In the genomic region with DNA sequence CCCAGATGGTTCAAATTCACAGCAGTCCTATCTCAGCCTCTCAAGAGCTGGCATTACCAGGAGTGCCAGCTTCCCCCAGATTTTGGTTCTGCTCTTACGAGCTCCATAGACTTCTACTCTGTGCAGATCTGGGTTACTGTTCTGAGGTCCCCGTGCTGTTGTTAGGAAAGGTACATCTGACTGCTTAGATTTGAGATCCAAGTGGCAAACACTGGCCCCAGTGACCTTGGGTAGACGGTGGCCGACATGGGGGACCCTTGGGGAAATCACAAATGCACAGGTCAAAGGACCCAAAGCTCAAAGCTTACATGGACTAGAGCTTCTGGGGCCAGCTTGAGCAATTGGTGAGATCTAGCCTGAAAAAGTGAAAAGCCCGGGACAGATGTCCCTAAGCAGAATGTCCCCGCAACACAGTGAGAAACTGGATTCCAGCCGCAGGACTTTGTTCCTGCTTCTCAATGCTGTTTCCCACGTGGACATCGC, we compare ENCODE assay signal across 8 mouse cellular contexts. TPM values are rescaled to one million over a fixed set of nuclear protein-coding genes. Genes with fewer than 3 reads are reported as not detected.
DNase-seq lines count a peak whose midpoint lies in the region; ATAC-seq and TF ChIP-seq lines count a peak whose summit lies in the region.

No protein-coding gene starts in this region.

- no peak for ATAC-seq in heart, embryonic 13.5 days (ENCODE audit: extremely low read depth, insufficient number of reproducible peaks, low FRiP score, low TSS enrichment)
- ATAC-seq in hindbrain, embryonic 12.5 days (ENCODE audit: low FRiP score): no peak
- ATAC-seq in midbrain, embryonic 12.5 days (ENCODE audit: low FRiP score, low read depth): no peak

- H3K36me3 ChIP-seq in heart, embryonic 13.5 days: peaks cover 71% of the 10 kb centered on the region
- H3K36me3 ChIP-seq in ES-E14 (ENCODE audit: control insufficient read depth, insufficient read depth, low read length, poor library complexity, severe bottlenecking): peaks cover 38% of the 10 kb centered on the region
- H3K36me3 ChIP-seq in hindbrain, embryonic 12.5 days: peaks cover 58% of the 10 kb centered on the region
- peaks cover 54% of the 10 kb centered on the region for H3K36me3 ChIP-seq in midbrain, embryonic 12.5 days

- in situ Hi-C loops in ES-E14 (cut with MboI; ENCODE audit: low sequenced_read_pairs in 2 of 2, unreplicated experiment in 2 of 2): no loop called here

- H3K27me3 ChIP-seq in heart, embryonic 13.5 days (replicated peaks): no peaks in the 10 kb centered on the region
- no peaks in the 10 kb centered on the region for H3K27me3 ChIP-seq in hindbrain, embryonic 12.5 days
- H3K27me3 ChIP-seq in midbrain, embryonic 12.5 days: no peaks in the 10 kb centered on the region

- peak overlapping the region; percentile 96 for H3K27ac ChIP-seq in heart, embryonic 13.5 days (replicated peaks)
- H3K27ac ChIP-seq in ES-E14 (ENCODE audit: insufficient read depth, low read depth, low read length, poor library complexity, severe bottlenecking): no peak overlapping the region
- H3K27ac ChIP-seq in hindbrain, embryonic 12.5 days: peak overlapping the region; percentile 6; the same call in 1 of the 2 replicates
- H3K27ac ChIP-seq in midbrain, embryonic 12.5 days (replicated peaks): peak overlapping the region; percentile 44

- H3K9me3 ChIP-seq in heart, embryonic 13.5 days: no peaks in the 10 kb centered on the region
- H3K9me3 ChIP-seq in ES-E14 (ENCODE audit: control insufficient read depth, insufficient read depth, low read depth, low read length): no peaks in the 10 kb centered on the region
- no peaks in the 10 kb centered on the region for H3K9me3 ChIP-seq in hindbrain, embryonic 12.5 days (replicated peaks)
- H3K9me3 ChIP-seq in midbrain, embryonic 12.5 days: no peaks in the 10 kb centered on the region

- intact Hi-C loops in heart, postnatal 25 days (cut with DNase I): no loop called here

- H3K9ac ChIP-seq in heart, embryonic 13.5 days: peak overlapping the region; percentile 97
- peak overlapping the region; percentile 14; the same call in 1 of the 2 replicates for H3K9ac ChIP-seq in ES-E14 (ENCODE audit: insufficient read depth, low read depth, low read length, poor library complexity, severe bottlenecking)
- peak overlapping the region; percentile 91; the same call in 1 of the 2 replicates for H3K9ac ChIP-seq in hindbrain, embryonic 12.5 days
- peak overlapping the region; percentile 91; the same call in 1 of the 2 replicates for H3K9ac ChIP-seq in midbrain, embryonic 12.5 days (replicated peaks)

- peaks cover 47% of the 10 kb centered on the region for H3K4me1 ChIP-seq in heart, embryonic 13.5 days
- peaks cover 0 to 17% of the 10 kb centered on the region in 2 experiments; a peak in 1 of 4 replicates for H3K4me1 ChIP-seq in ES-E14 (ENCODE audit: control insufficient read depth in 2 of 2, insufficient read depth in 2 of 2, low read length in 2 of 2, poor library complexity in 1 of 2)
- H3K4me1 ChIP-seq in hindbrain, embryonic 12.5 days: peaks cover 36% of the 10 kb centered on the region
- H3K4me1 ChIP-seq in midbrain, embryonic 12.5 days: peaks cover 37% of the 10 kb centered on the region

- 43% methylated on average over 9 of the region's 9 CpGs for WGBS in heart, embryonic 13.5 days
- 59% methylated on average over 9 of the region's 9 CpGs for WGBS in hindbrain, embryonic 12.5 days
- 57% methylated on average over 9 of the region's 9 CpGs for WGBS in midbrain, embryonic 12.5 days

- H3K4me3 ChIP-seq in heart, embryonic 13.5 days: peak overlapping the region; percentile 93
- H3K4me3 ChIP-seq in ES-E14 (ENCODE audit: insufficient read depth in 1 of 2, low read depth in 1 of 2, low read length in 2 of 2, poor library complexity in 1 of 2, severe bottlenecking in 1 of 2): peak overlapping the region in 1 of 2 experiments; percentile 75; a peak in 2 of 4 replicates
- peak overlapping the region; percentile 77 for H3K4me3 ChIP-seq in hindbrain, embryonic 12.5 days
- H3K4me3 ChIP-seq in midbrain, embryonic 12.5 days: peak overlapping the region; percentile 87

- no peak for DNase-seq in heart, postnatal 25 days (ENCODE audit: low spot score)
- DNase-seq in ES-E14 (ENCODE audit: low read depth, low spot score): no peak
- DNase-seq in layer of hippocampus, postnatal 25 days (ENCODE audit: extremely low spot score in 1 of 2, low spot score in 1 of 2): no peak
- no peak for DNase-seq in adrenal gland, adult 8-10 months
- no peak for DNase-seq in spleen, postnatal 4 days (ENCODE audit: low spot score in 2 of 2)

- H3K4me2 ChIP-seq in heart, embryonic 13.5 days: peak overlapping the region; percentile 94
- H3K4me2 ChIP-seq in hindbrain, embryonic 12.5 days (replicated peaks): peak overlapping the region; percentile 85
- peak overlapping the region; percentile 82 for H3K4me2 ChIP-seq in midbrain, embryonic 12.5 days (replicated peaks)

TF ChIP-seq in ES-E14, 5 proteins besides CTCF, POLR2A, EP300 and RAD21:
- TF ChIP-seq HCFC1 (IDR thresholded peaks at IDR 0.05; ENCODE audit: borderline replicate concordance, insufficient read depth, low read length): no peak
- no peak for TF ChIP-seq MAFK (IDR thresholded peaks at IDR 0.05; ENCODE audit: insufficient read depth, low read depth, low read length)
- no peak for TF ChIP-seq ZNF384 (IDR thresholded peaks at IDR 0.05; ENCODE audit: low read depth, low read length)
- no peak; the same call in 1 of the 2 replicates for TF ChIP-seq CHD2 (IDR thresholded peaks at IDR 0.05; ENCODE audit: low read depth, low read length)
- TF ChIP-seq ZC3H11A (IDR thresholded peaks at IDR 0.05; ENCODE audit: borderline replicate concordance, low read depth, low read length): no peak

RNA-seq across cellular contexts. Expression of gene Ftl1, which starts 2.9 kb away (rescaled TPM):
- polyA plus RNA-seq in heart, embryonic 13.5 days (2015; fragmentation: Nextera tagmentation; extraction: Ambion mirVana): 5,089 and 5,516 TPM in 2 replicates
- total RNA-seq in heart, postnatal 25 days (2021): 100 to 1,000 TPM; 210 to 232 TPM
- total RNA-seq in ES-E14 (2012; rRNA removed): 398 and 408 TPM in 2 replicates
- 5,718 and 6,089 TPM in 2 replicates for polyA plus RNA-seq in hindbrain, embryonic 12.5 days (2016; fragmentation: Nextera tagmentation; extraction: Ambion mirVana)
- 5,715 and 6,077 TPM in 2 replicates for polyA plus RNA-seq in midbrain, embryonic 12.5 days (2016; fragmentation: Nextera tagmentation; extraction: Ambion mirVana)
- 100 to 1,000 TPM; 204 to 228 TPM for total RNA-seq in layer of hippocampus, postnatal 25 days (2021)
- 1,000 to 10,000 TPM; 1,223 to 1,354 (median 1,306) TPM for total RNA-seq in adrenal gland, adult 8-10 months (2022)

RNA-seq across cellular contexts. Expression of gene Bax, which starts 9.9 kb away (rescaled TPM):
- polyA plus RNA-seq in heart, embryonic 13.5 days (2015; fragmentation: Nextera tagmentation; extraction: Ambion mirVana): 124 and 139 TPM in 2 replicates
- total RNA-seq in heart, postnatal 25 days (2021): 10 to 100 TPM; 24.7 to 26.7 TPM
- 388 and 591 TPM in 2 replicates for total RNA-seq in ES-E14 (2012; rRNA removed)
- polyA plus RNA-seq in hindbrain, embryonic 12.5 days (2016; fragmentation: Nextera tagmentation; extraction: Ambion mirVana): 231 and 244 TPM in 2 replicates
- 241 and 250 TPM in 2 replicates for polyA plus RNA-seq in midbrain, embryonic 12.5 days (2016; fragmentation: Nextera tagmentation; extraction: Ambion mirVana)
- 10 to 100 TPM; 81.6 to 82.1 TPM for total RNA-seq in layer of hippocampus, postnatal 25 days (2021)
- 100 to 1,000 TPM in 1 of 4 experiments, 10 to 100 TPM in 3; 71.7 to 105 (median 89.1) TPM for total RNA-seq in adrenal gland, adult 8-10 months (2022)

RNA-seq across cellular contexts. Expression of gene Ruvbl2, which starts 18.9 kb away (rescaled TPM):
- polyA plus RNA-seq in heart, embryonic 13.5 days (2015; fragmentation: Nextera tagmentation; extraction: Ambion mirVana): 80.6 and 85.6 TPM in 2 replicates
- total RNA-seq in heart, postnatal 25 days (2021): 10 to 100 TPM; 28.5 to 29.3 TPM
- total RNA-seq in ES-E14 (2012; rRNA removed): 228 and 281 TPM in 2 replicates
- polyA plus RNA-seq in hindbrain, embryonic 12.5 days (2016; fragmentation: Nextera tagmentation; extraction: Ambion mirVana): 124 and 129 TPM in 2 replicates
- polyA plus RNA-seq in midbrain, embryonic 12.5 days (2016; fragmentation: Nextera tagmentation; extraction: Ambion mirVana): 140 and 153 TPM in 2 replicates
- total RNA-seq in layer of hippocampus, postnatal 25 days (2021): 10 to 100 TPM; 34.3 to 40.6 TPM
- total RNA-seq in adrenal gland, adult 8-10 months (2022): 10 to 100 TPM; 36.8 to 43.8 (median 38.8) TPM

RNA-seq across cellular contexts. Expression of gene Gys1, which starts 22.1 kb away (rescaled TPM):
- 91.8 and 95.3 TPM in 2 replicates for polyA plus RNA-seq in heart, embryonic 13.5 days (2015; fragmentation: Nextera tagmentation; extraction: Ambion mirVana)
- total RNA-seq in heart, postnatal 25 days (2021): 10 to 100 TPM; 93.1 to 98.1 TPM
- 26.1 and 26.8 TPM in 2 replicates for total RNA-seq in ES-E14 (2012; rRNA removed)
- 34.8 TPM in 2 replicates for polyA plus RNA-seq in hindbrain, embryonic 12.5 days (2016; fragmentation: Nextera tagmentation; extraction: Ambion mirVana)
- polyA plus RNA-seq in midbrain, embryonic 12.5 days (2016; fragmentation: Nextera tagmentation; extraction: Ambion mirVana): 29.7 and 32.4 TPM in 2 replicates
- total RNA-seq in layer of hippocampus, postnatal 25 days (2021): 10 to 100 TPM; 13.9 to 16.5 TPM
- 10 to 100 TPM; 28.5 to 33.9 (median 29.8) TPM for total RNA-seq in adrenal gland, adult 8-10 months (2022)

RNA-seq across cellular contexts. Expression of gene Tulp2, which starts 24.9 kb away (rescaled TPM):
- 0.74 and 1.0 TPM in 2 replicates for polyA plus RNA-seq in heart, embryonic 13.5 days (2015; fragmentation: Nextera tagmentation; extraction: Ambion mirVana)
- not detected for total RNA-seq in heart, postnatal 25 days (2021)
- 2.6 TPM in 2 replicates for total RNA-seq in ES-E14 (2012; rRNA removed)
- polyA plus RNA-seq in hindbrain, embryonic 12.5 days (2016; fragmentation: Nextera tagmentation; extraction: Ambion mirVana): 0.13 and 0.54 TPM in 2 replicates
- 0.22 TPM in 2 replicates for polyA plus RNA-seq in midbrain, embryonic 12.5 days (2016; fragmentation: Nextera tagmentation; extraction: Ambion mirVana)
- not detected for total RNA-seq in layer of hippocampus, postnatal 25 days (2021)
- total RNA-seq in adrenal gland, adult 8-10 months (2022): 1 to 10 TPM in 2 of 4 experiments, under 1 TPM in 2; 0.20 to 2.5 (median 0.94) TPM

Comparison
In these comparisons a context has a peak if more than half of its experiments do, and no peak if none do; other contexts are left out.
1. H3K9ac ChIP-seq: peak in every context shown above with its lines; median percentile 97 in heart, embryonic 13.5 days; 91 in hindbrain, embryonic 12.5 days; 91 in midbrain, embryonic 12.5 days; 14 in ES-E14.